Mouse (Mus musculus) cortical plate, adult 2 months (tissue): ENCODE results near the gene Gm8159.
"Not testable (repeated sequence)": the region's sequence is repeated elsewhere in the genome, so short reads cannot be mapped to it uniquely, and the experiment has no call there.

Source experiments
- CTCF ChIP-seq: fragments of 200-500 bp; IDR thresholded peaks from 2 replicates; pipeline ENCODE4 v1.5.1; 2011; ENCODE audit warnings: mild to moderate bottlenecking, control low read depth, low read length; ENCODE audit not compliant: insufficient read depth; ENCODE audit errors: extremely low read depth
- POLR2A ChIP-seq: fragments of 200-500 bp; IDR thresholded peaks from 2 replicates; pipeline ENCODE4 v1.6.1; 2011; ENCODE audit warnings: mild to moderate bottlenecking, low read length, control low read depth; ENCODE audit not compliant: insufficient read depth; ENCODE audit errors: extremely low read depth

DNA sequence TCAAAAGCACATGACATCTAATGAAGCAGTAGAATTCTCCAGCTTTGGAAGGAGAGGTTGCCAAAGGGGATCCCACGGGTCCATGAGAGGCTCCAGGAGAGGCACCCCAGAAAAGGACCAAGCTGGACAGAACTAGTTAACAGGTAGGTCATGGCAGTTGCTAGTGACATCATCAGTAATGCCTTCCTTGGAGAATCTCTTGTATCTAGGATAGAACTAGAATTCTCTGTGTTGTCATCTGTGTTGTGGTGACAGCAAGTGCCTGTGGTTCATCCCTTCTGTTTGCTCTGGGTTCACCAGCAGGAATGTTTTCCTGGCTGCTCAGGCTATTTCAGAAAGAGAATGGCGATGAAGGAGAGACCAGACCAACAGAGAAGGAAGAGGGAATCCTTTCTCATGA, 31.7 kb downstream of the Gm8159 start, which contains the start of gene Gm3239:
- TF ChIP-seq CTCF, POLR2A: not testable (repeated sequence)
